Mouse (Mus musculus) stomach, embryonic 14.5 days (tissue): ENCODE data around the gene Dmpk. TPM values are rescaled to one million over a fixed set of nuclear protein-coding genes. Genes with fewer than 3 reads are reported as not detected.

Experiments used
- ATAC-seq: fragments of 200-750 bp; cut with Nextera tagmentation; 2 replicates; pipeline ENCODE4 v1.8.0; 2017; ENCODE audit warnings: low read depth, moderate TSS enrichment; ENCODE audit not compliant: insufficient number of reproducible peaks, insufficient read depth, low FRiP score
- H3K27ac ChIP-seq: fragments of 300-500 bp; sonication (generic); 2 replicates; pipeline ENCODE4 v1.5.1; 2014; ENCODE audit warnings: mild to moderate bottlenecking, low read length, moderate library complexity, mixed read lengths
- H3K27me3 ChIP-seq: fragments of 300-500 bp; sonication (generic); 2 replicates; pipeline ENCODE4 v1.6.1; 2014; ENCODE audit warnings: low read length, control low read depth, mixed read lengths; ENCODE audit not compliant: control insufficient read depth, insufficient read depth
- H3K36me3 ChIP-seq: fragments of 300-500 bp; sonication (generic); 2 replicates; pipeline ENCODE4 v1.6.1; 2014; ENCODE audit warnings: mild to moderate bottlenecking, control low read depth, low read length, moderate library complexity, mixed read lengths; ENCODE audit not compliant: control insufficient read depth, insufficient read depth
- H3K4me1 ChIP-seq: fragments of 300-500 bp; sonication (generic); 2 replicates; pipeline ENCODE4 v1.6.1; 2014; ENCODE audit warnings: low read length, control low read depth, mixed read lengths; ENCODE audit not compliant: control insufficient read depth, insufficient read depth
- H3K4me2 ChIP-seq: fragments of 300-500 bp; sonication (generic); replicated peaks from 2 replicates; pipeline ENCODE4 v1.6.1; 2014; ENCODE audit warnings: low read depth, low read length, control low read depth
- H3K4me3 ChIP-seq: fragments of 300-500 bp; sonication (generic); 2 replicates; pipeline ENCODE4 v1.5.1; 2014; ENCODE audit warnings: low read depth, low read length, control low read depth
- H3K9ac ChIP-seq: fragments of 300-500 bp; sonication (generic); replicated peaks from 2 replicates; pipeline ENCODE4 v1.6.1; 2014; ENCODE audit warnings: low read depth, mild to moderate bottlenecking, control low read depth, low read length, moderate library complexity, mixed read lengths
- H3K9me3 ChIP-seq: fragments of 300-500 bp; sonication (generic); 2 replicates; pipeline ENCODE4 v1.6.1; 2016; ENCODE audit warnings: low read depth, low read length, control low read depth; ENCODE audit not compliant: control insufficient read depth
- WGBS: fragments of 180-500 bp; shearing (Covaris S2); extraction: QIAGEN DNeasy Blood & Tissue Kit; methylation state at CpG from one replicate; pipeline ENCODE4 v1.1.7; 2014; 5-methylcytosine and 5-hydroxymethylcytosine counted together
- polyA plus RNA-seq: library from polyadenylated mRNA; unstranded; fragments of >200 nt; fragmentation: Nextera tagmentation; extraction: Ambion mirVana; gene quantifications from 2 replicates; pipeline ENCODE4 v1.2.1, GENCODE M21; 2014

Gene Dmpk
- polyA plus RNA-seq, 1 experiment from 2014 or later: 70.9 TPM

DNA sequence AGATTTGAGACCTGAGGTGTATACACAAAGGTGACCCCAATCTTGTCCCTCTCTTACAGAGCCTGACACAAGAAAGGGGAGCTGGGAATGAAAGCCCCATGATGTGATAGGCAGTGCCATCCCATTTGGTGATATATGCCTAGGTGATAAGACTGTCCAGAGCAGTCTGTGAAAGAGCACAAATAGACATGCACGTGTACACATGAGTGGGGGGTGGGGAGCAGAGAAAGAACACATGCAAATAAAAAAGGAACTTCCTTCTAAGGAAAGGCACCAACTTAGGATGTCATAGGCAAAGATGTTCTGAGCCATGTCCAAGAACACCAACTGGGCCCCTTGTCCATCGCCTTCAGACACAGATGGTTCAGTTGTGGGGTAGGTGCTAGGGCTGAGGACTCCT lies 20.8 kb downstream of the Dmpk start:
- H3K4me1 ChIP-seq: no peaks in the 10 kb centered on the region
- no peaks in the 10 kb centered on the region for H3K9me3 ChIP-seq
- H3K9ac ChIP-seq: no peak overlapping the region
- H3K4me2 ChIP-seq: no peak overlapping the region
- H3K27ac ChIP-seq: no peak overlapping the region
- no peaks in the 10 kb centered on the region for H3K36me3 ChIP-seq
- no peaks in the 10 kb centered on the region for H3K27me3 ChIP-seq
- H3K4me3 ChIP-seq: no peak overlapping the region
- WGBS: 81% methylated on average over 2 of the region's 2 CpGs
- ATAC-seq: no peak

DNA sequence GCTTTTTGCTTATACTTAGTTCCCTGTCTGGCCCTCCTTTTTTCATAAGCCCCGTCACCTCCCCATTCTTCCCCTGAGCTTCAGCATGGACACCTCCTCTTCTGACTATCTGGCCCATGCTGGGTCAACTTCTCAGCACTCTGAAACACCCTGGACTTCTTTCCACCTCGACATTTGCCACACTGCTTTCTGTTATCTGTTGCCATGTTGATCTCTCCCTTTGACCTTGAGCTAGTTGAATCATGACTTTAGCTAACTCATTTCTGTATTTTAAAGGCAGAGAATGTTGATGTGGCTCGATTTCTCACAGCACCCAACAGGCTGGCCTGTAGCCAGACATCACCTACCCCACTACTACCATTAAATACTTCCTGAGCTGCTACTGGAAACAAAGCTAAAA lies 23.8 kb downstream of the Dmpk start:
- no peak overlapping the region for H3K4me3 ChIP-seq
- H3K9me3 ChIP-seq: no peaks in the 10 kb centered on the region
- H3K4me2 ChIP-seq: no peak overlapping the region
- H3K27ac ChIP-seq: no peak overlapping the region
- ATAC-seq: no peak
- WGBS: 52% methylated on average over 3 of the region's 3 CpGs
- H3K4me1 ChIP-seq: no peaks in the 10 kb centered on the region
- H3K9ac ChIP-seq: no peak overlapping the region
- H3K27me3 ChIP-seq: no peaks in the 10 kb centered on the region
- no peaks in the 10 kb centered on the region for H3K36me3 ChIP-seq

DNA sequence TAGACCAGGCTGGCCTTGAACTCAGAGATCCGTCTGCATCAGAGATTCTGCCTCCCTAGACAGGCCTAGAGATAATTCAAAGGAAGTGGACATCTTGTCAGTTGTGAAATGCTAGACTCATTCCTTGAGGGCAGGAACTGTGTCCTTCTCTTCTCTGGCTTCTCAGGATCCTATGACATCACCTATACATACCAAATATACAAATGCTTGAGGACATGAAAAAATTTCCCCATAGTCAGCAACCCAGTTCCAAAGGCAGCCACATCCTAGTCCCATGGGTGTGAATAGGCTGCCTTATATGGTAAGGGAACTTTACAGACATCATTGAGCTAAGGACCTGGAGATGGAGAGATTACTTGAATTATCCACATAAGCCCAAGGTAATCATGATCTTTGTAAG lies 25.9 kb downstream of the Dmpk start:
- no peaks in the 10 kb centered on the region for H3K4me1 ChIP-seq
- H3K4me3 ChIP-seq: no peak overlapping the region
- no peak overlapping the region for H3K9ac ChIP-seq
- no peak overlapping the region for H3K4me2 ChIP-seq
- no peak for ATAC-seq
- H3K9me3 ChIP-seq: no peaks in the 10 kb centered on the region
- 78% methylated on average over 1 of the region's 1 CpGs for WGBS
- no peaks in the 10 kb centered on the region for H3K27me3 ChIP-seq
- no peak overlapping the region for H3K27ac ChIP-seq
- H3K36me3 ChIP-seq: no peaks in the 10 kb centered on the region

DNA sequence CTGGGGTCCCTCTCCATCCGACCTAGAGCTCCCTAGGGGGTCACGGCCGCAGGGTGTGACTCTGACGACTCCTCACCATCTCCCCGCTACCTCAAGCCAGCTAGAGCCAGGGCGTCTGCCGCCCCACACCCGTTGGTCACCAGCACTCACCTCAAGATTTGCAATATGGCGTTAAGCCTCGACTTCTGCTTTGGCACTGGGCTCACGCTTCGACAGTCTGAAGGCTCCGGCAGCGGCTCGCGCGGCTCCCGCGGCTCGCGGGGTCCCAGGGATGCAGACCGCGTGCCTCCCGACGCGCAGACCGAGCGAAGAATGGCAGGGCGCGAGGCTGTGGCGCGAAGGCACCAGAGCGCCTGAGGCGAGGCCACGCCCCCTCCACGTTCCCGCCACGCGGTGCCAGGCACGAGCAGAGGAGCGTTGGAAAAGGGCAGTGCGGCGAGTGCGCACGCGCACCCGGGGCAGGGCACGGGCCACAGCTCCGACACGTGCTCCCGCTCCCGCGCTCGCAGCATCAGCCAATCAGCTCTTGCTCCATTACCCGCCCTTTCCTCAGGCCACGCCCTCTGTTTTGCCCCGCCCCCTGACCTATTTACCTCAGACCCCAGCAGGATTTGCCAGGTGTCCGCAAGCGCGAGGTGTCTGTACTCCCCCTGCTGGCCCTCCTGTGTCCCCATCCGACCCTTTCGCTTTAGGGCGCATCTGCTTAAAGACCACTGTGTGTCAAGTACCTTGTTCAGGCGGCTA lies 34.6 kb downstream of the Dmpk start, which contains the start of gene Gm4969:
Gene Gm4969 (minus strand): TSS at position 341 of the 744 bp plus-strand sequence.
- peak within 1 kb of the TSS; percentile 26 for H3K4me3 ChIP-seq
- H3K4me2 ChIP-seq: peak within 1 kb of the TSS; percentile 39
- H3K9me3 ChIP-seq: peaks cover 4% of the 10 kb centered on the region; the same call in 1 of the 2 replicates
- H3K27me3 ChIP-seq: no peaks in the 10 kb centered on the region
- ATAC-seq: peak; percentile 10; the same call in 1 of the 2 replicates
- WGBS: 23% methylated on average over 64 of the region's 64 CpGs
- H3K4me1 ChIP-seq: peaks cover 16% of the 10 kb centered on the region; the same call in 1 of the 2 replicates
- H3K27ac ChIP-seq: no peak within 1 kb of the TSS
- no peak within 1 kb of the TSS for H3K9ac ChIP-seq
- no peaks in the 10 kb centered on the region for H3K36me3 ChIP-seq

DNA sequence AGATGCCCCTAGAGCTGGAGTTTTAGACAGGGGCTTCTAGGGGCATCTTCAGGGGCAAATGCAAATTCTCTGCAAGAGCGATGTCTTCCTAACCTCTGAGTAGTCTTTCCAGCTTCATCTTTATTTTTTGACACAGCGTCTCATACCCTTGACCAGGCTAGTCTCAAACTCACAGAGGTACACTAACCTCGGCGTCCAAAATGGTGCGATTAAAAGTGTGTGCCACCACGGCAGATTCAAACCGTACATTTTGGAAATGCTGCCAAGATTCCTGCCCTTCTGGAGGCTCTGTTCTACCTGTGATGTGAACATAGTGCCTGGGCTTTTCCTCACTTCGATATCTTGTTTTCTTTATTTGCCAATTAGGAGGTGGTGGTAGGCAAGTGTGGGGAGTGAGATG lies 35.4 kb downstream of the Dmpk start:
- no peaks in the 10 kb centered on the region for H3K27me3 ChIP-seq
- peak; percentile 12 for ATAC-seq
- 90% methylated on average over 8 of the region's 8 CpGs for whole genome bisulfite sequencing
- peaks cover 16% of the 10 kb centered on the region; the same call in 1 of the 2 replicates for H3K4me1 ChIP-seq
- no peak overlapping the region for H3K4me3 ChIP-seq
- no peaks in the 10 kb centered on the region for H3K36me3 ChIP-seq
- peaks cover 4% of the 10 kb centered on the region; the same call in 1 of the 2 replicates for H3K9me3 ChIP-seq
- H3K9ac ChIP-seq: no peak overlapping the region
- no peak overlapping the region for H3K27ac ChIP-seq
- no peak overlapping the region for H3K4me2 ChIP-seq

DNA sequence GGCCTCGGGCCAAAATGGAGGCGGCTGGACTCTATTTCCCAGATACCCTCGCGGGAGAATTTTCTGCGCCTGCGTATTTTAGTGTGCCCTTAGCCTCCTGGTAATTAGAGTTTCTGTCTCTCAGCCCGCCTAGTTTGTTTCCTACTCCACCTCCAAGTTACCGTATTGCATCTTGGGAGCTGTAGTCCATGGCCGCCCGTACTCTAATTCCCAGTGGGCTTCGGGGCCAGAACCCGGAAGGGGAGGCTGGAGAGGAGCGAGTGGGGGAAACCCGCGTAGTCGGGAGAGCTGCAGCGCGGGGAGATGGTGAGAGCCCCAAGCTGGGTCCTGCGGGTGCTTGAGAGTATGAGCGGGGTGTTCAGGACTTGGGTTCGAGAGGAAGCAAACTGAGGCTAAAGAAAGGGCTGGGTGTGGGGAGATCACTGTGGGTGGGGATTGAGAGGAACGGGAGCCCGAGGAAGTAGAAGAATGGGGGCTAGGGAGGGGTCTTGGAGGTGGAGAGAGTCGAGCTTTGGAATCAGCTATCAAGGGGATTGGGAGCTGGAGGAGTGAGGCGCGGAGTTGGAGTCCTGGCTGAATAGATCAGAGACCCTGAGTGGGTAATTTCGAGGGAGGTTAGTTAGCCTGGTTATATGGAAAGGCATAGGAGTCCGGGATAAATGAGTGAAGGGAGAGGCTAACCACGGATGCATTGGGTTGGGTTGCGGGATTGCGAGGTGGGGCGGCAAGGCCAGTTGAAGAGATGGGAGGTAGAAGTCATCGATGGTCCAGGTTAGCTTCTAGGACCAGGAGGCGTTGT lies 36.2 kb downstream of the Dmpk start, which contains the start of gene Fbxo46:
Gene Fbxo46 (plus strand): TSS at position 229 of the 799 bp plus-strand sequence.
- Histone ChIP-seq H3K9ac (peak within 1 kb of the TSS; percentile 74), H3K9me3 (peaks cover 4% of the 10 kb centered on the region; the same call in 1 of the 2 replicates), H3K36me3 (no peaks in the 10 kb centered on the region), H3K27ac (peak within 1 kb of the TSS; percentile 48; the same call in 1 of the 2 replicates), H3K27me3 (no peaks in the 10 kb centered on the region), H3K4me2 (peak within 1 kb of the TSS; percentile 85), H3K4me3 (peak within 1 kb of the TSS; percentile 68), H3K4me1 (peaks cover 16% of the 10 kb centered on the region; the same call in 1 of the 2 replicates)
- 1% methylated on average over 34 of the region's 34 CpGs for WGBS
- ATAC-seq: peak; percentile 95

DNA sequence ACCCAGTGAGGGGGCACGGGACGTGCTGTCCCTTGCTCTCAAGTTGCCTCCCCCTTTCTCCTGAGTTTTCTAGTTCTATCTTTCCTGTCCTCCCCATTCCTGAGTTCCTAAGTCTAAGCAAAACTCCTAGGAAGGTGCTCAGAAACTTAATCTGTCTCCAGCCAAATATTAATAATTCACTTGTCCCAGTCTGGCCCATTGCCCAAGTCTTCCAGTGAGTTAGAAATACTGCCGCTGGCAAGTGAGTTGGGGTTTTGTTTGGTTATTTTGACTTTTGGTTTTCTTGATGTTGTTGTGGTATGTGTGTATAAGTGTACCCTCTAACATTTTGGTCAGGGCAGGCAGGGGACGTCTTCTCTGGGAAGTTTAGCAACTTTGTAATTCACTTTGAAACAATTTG lies 38.0 kb downstream of the Dmpk start:
- H3K36me3 ChIP-seq: no peaks in the 10 kb centered on the region
- peaks cover 4% of the 10 kb centered on the region; the same call in 1 of the 2 replicates for H3K9me3 ChIP-seq
- 88% methylated on average over 4 of the region's 4 CpGs for WGBS
- H3K9ac ChIP-seq: no peak overlapping the region
- no peak overlapping the region for H3K4me2 ChIP-seq
- ATAC-seq: no peak
- H3K4me3 ChIP-seq: no peak overlapping the region
- no peak overlapping the region for H3K27ac ChIP-seq
- H3K4me1 ChIP-seq: peaks cover 16% of the 10 kb centered on the region; the same call in 1 of the 2 replicates
- no peaks in the 10 kb centered on the region for H3K27me3 ChIP-seq

DNA sequence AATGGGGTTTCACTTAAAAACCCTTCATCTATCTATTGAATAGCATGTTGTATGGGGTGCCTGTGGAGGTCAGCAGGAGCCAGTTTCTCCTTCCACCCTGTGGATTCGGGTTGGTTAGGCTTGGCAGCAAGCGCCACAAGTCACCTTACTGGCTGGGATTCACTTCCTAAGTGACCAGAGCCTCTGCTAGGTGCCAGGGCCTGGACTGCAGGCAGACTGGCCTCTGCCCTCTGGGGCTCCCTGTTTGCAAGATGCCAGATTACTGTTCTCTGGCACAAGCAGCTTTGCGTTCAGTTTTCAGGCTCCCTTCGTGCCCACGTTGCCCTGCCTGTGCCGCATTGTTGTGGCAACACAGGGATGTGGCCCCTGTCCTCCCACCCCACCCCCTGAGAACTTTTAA lies 41.1 kb downstream of the Dmpk start:
- no peaks in the 10 kb centered on the region; the same call in 1 of the 2 replicates for H3K36me3 ChIP-seq
- WGBS: 92% methylated on average over 6 of the region's 6 CpGs
- no peak for ATAC-seq
- no peak overlapping the region for H3K4me2 ChIP-seq
- H3K4me1 ChIP-seq: peaks cover 9% of the 10 kb centered on the region; the same call in 1 of the 2 replicates
- no peak overlapping the region for H3K27ac ChIP-seq
- H3K27me3 ChIP-seq: no peaks in the 10 kb centered on the region
- H3K9me3 ChIP-seq: no peaks in the 10 kb centered on the region
- H3K4me3 ChIP-seq: no peak overlapping the region
- H3K9ac ChIP-seq: no peak overlapping the region
